Mouse (Mus musculus): ENCODE results near the gene Olfr995. TPM values are rescaled to one million over a fixed set of nuclear protein-coding genes. Genes with fewer than 3 reads are reported as not detected.

Gene Olfr995
- polyA plus RNA-seq (2015; fragmentation: Nextera tagmentation; extraction: Ambion mirVana): not detected in 2 replicates

DNA sequence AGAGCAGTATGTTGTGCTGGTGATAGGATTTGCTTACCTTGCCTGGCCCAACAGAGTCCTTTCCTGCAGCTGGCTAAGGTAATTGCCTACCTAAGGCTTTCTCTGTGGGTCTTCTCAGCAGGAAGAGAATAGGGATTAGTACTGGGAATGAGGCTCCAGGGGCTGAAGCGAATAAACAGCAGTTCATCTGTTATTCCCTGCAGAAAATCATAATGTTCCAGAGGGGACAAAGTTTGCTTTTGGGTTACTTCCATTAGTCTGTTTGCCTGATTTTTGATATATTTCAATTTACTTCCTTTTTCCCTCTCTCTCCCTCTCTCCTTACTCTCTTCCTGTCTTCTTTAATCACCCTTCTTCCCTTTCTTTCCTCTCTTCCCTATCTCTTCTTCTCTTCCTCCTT lies at the start of gene Olfr995:
TSS of gene Olfr995 (minus strand) at position 101 of the 400 bp plus-strand sequence.
- Histone ChIP-seq H3K4me3 (ENCODE audit: low read depth, low read length) (no peak within 1 kb of the TSS), H3K9me3 (ENCODE audit: low read length) (no peaks in the 10 kb centered on the region), H3K27me3 (ENCODE audit: insufficient read depth, low read length) (no peaks in the 10 kb centered on the region), H3K36me3 (replicated peaks; ENCODE audit: insufficient read depth, low read length) (no peaks in the 10 kb centered on the region), H3K4me2 (ENCODE audit: low read depth, low read length) (no peak within 1 kb of the TSS), H3K9ac (replicated peaks) (no peak within 1 kb of the TSS), H3K27ac (ENCODE audit: low read depth) (no peak within 1 kb of the TSS), H3K4me1 (ENCODE audit: insufficient read depth) (no peaks in the 10 kb centered on the region)
- TF ChIP-seq EP300 (IDR thresholded peaks at IDR 0.05; ENCODE audit: low read depth) (no peak), CTCF (IDR thresholded peaks at IDR 0.05; ENCODE audit: low read depth) (no peak)
- WGBS (ENCODE audit: insufficient replicate concordance): 19% methylated on average over 1 of the region's 1 CpGs
- no peak for DNase-seq
- no peak for ATAC-seq

DNA sequence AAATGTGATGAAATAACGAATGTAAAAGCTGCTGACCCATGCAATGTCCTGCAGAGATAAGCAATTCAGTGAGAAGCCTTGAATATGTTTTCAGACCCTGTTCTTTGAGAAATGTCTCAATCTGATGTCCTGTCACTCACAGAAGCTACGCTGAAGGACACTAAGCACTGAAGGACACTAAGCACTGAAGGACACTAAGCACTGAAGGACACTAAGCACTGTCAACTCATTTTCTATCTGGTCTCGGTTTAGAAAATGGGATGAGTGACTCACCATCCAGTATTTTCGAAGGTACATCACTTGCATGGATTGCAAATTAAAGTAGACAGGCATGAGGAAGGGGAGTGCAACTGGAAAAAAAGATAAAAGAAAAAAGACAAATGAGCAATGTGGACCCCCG lies 47.0 kb upstream of the Olfr995 start:
- no peak overlapping the region for H3K4me3 ChIP-seq (ENCODE audit: low read depth, low read length)
- 66% methylated on average over 5 of the region's 5 CpGs for WGBS (ENCODE audit: insufficient replicate concordance)
- no peak for ATAC-seq
- no peak for TF ChIP-seq EP300 (IDR thresholded peaks at IDR 0.05; ENCODE audit: low read depth)
- no peak for TF ChIP-seq CTCF (IDR thresholded peaks at IDR 0.05; ENCODE audit: low read depth)
- no peak for DNase-seq
- H3K27ac ChIP-seq (ENCODE audit: low read depth): no peak overlapping the region
- no peak overlapping the region for H3K4me2 ChIP-seq (ENCODE audit: low read depth, low read length)
- no peaks in the 10 kb centered on the region for H3K36me3 ChIP-seq (replicated peaks; ENCODE audit: insufficient read depth, low read length)
- H3K9me3 ChIP-seq (ENCODE audit: low read length): no peaks in the 10 kb centered on the region
- no peaks in the 10 kb centered on the region for H3K4me1 ChIP-seq (ENCODE audit: insufficient read depth)
- no peak overlapping the region for H3K9ac ChIP-seq (replicated peaks)
- no peaks in the 10 kb centered on the region for H3K27me3 ChIP-seq (ENCODE audit: insufficient read depth, low read length)

DNA sequence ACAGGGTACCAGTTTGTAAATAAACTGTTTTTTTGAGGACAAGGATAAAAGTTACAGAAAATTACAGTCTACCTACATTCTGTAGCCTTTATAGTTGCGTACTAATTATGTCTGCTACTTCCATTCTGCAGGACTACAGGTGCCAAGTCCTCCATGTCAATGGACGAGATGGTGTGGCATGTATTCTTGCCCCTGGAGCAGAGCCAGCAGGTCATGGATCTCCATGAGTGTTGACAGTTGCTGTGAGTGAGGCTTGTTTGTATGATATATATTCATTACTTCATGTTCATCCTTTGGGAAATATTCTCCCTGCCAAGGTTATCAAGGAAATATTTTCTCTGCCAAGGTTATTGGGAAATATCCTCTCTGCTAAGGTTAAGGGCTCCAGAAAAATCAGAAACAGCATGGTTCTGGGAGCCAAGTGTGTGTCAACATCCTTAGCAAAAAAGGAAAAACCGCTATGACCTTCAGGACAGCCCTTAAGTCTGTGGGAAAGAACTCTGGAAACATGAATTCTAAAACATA lies 23.4 kb upstream of the Olfr995 start:
- TF ChIP-seq CTCF (IDR thresholded peaks at IDR 0.05; ENCODE audit: low read depth) (no peak), EP300 (IDR thresholded peaks at IDR 0.05; ENCODE audit: low read depth) (no peak)
- no peak for ATAC-seq
- no peaks in the 10 kb centered on the region for H3K27me3 ChIP-seq (ENCODE audit: insufficient read depth, low read length)
- WGBS (ENCODE audit: insufficient replicate concordance): 64% methylated on average over 3 of the region's 3 CpGs
- no peak for DNase-seq
- no peaks in the 10 kb centered on the region for H3K9me3 ChIP-seq (ENCODE audit: low read length)
- H3K27ac ChIP-seq (ENCODE audit: low read depth): no peak overlapping the region
- H3K4me2 ChIP-seq (ENCODE audit: low read depth, low read length): no peak overlapping the region
- no peak overlapping the region for H3K4me3 ChIP-seq (ENCODE audit: low read depth, low read length)
- H3K4me1 ChIP-seq (ENCODE audit: insufficient read depth): no peaks in the 10 kb centered on the region
- H3K9ac ChIP-seq (replicated peaks): no peak overlapping the region
- no peaks in the 10 kb centered on the region for H3K36me3 ChIP-seq (replicated peaks; ENCODE audit: insufficient read depth, low read length)

DNA sequence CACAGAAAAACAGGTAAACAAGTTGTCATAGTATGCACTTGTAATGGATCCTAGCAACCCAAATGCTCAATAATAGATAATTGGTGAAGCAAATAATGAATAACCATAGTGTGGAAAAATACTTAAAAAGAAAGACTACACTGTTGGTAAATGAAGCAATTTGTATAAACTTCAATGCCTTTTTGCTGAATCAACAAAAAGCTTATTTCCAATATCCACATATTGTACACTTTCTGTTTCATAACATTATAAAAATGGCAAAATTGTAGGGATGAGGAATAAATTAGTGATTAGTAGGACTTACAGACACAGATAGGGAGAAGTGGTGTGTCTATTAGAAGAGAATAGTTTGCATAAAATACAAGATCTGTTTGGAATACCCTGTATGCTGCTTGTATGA lies 893 bp downstream of the Olfr995 start:
- H3K9ac ChIP-seq (replicated peaks): no peak overlapping the region
- H3K4me1 ChIP-seq (ENCODE audit: insufficient read depth): no peaks in the 10 kb centered on the region
- no peak overlapping the region for H3K27ac ChIP-seq (ENCODE audit: low read depth)
- no peak overlapping the region for H3K4me3 ChIP-seq (ENCODE audit: low read depth, low read length)
- ATAC-seq (no peak), DNase-seq (no peak)
- no peaks in the 10 kb centered on the region for H3K9me3 ChIP-seq (ENCODE audit: low read length)
- no peak overlapping the region for H3K4me2 ChIP-seq (ENCODE audit: low read depth, low read length)
- H3K27me3 ChIP-seq (ENCODE audit: insufficient read depth, low read length): no peaks in the 10 kb centered on the region
- TF ChIP-seq EP300 (IDR thresholded peaks at IDR 0.05; ENCODE audit: low read depth) (no peak), CTCF (IDR thresholded peaks at IDR 0.05; ENCODE audit: low read depth) (no peak)
- H3K36me3 ChIP-seq (replicated peaks; ENCODE audit: insufficient read depth, low read length): no peaks in the 10 kb centered on the region

DNA sequence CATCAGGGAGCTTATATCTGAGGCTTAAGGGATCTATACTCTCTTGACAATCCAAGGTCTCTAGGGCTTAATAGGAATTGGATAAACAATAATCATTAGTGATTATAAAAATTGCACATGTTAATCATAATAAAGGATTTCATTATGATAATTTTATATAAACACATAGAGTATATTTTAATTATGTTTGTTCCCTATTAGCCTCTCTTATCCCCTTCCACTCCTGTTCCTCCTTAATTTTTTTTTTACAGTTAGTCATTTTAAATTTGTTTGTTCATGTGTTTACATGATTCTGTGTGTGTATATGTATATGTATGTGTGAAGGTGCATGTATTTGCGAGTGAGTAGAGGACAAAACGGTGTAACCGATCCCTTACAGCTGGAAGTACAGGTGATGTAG lies 7.1 kb downstream of the Olfr995 start, which contains the start of gene Olfr994:
TSS of gene Olfr994 (minus strand) at position 101 of the 400 bp plus-strand sequence.
- Histone ChIP-seq H3K9ac (replicated peaks) (no peak within 1 kb of the TSS), H3K9me3 (ENCODE audit: low read length) (no peaks in the 10 kb centered on the region), H3K27me3 (ENCODE audit: insufficient read depth, low read length) (no peaks in the 10 kb centered on the region), H3K4me2 (ENCODE audit: low read depth, low read length) (no peak within 1 kb of the TSS), H3K36me3 (replicated peaks; ENCODE audit: insufficient read depth, low read length) (no peaks in the 10 kb centered on the region), H3K4me1 (ENCODE audit: insufficient read depth) (no peaks in the 10 kb centered on the region), H3K27ac (ENCODE audit: low read depth) (no peak within 1 kb of the TSS), H3K4me3 (ENCODE audit: low read depth, low read length) (no peak within 1 kb of the TSS)
- ATAC-seq (no peak), DNase-seq (no peak)
- TF ChIP-seq CTCF (IDR thresholded peaks at IDR 0.05; ENCODE audit: low read depth) (no peak), EP300 (IDR thresholded peaks at IDR 0.05; ENCODE audit: low read depth) (no peak)
- 79% methylated on average over 3 of the region's 3 CpGs for WGBS (ENCODE audit: insufficient replicate concordance)

DNA sequence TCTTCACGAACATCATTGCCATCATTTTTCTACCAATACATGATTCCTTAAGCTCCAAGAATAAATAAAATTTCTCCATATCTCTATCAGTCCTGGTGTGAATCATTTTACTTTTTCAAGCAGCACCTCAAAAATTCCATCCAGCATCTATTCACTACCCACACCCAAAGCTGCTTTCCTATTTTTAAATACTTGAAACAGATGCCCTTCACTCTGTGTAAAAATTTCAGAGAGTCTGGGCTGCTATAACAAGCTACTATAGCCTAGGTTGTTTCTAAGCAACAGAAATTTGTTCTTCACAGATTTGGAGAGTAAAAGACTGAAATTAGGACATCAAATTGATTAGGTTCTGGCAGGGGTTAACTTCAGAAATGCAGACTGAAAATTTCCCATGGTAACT lies 17.5 kb downstream of the Olfr995 start:
- no peaks in the 10 kb centered on the region for H3K36me3 ChIP-seq (replicated peaks; ENCODE audit: insufficient read depth, low read length)
- H3K27me3 ChIP-seq (ENCODE audit: insufficient read depth, low read length): no peaks in the 10 kb centered on the region
- TF ChIP-seq EP300 (IDR thresholded peaks at IDR 0.05; ENCODE audit: low read depth) (no peak), CTCF (IDR thresholded peaks at IDR 0.05; ENCODE audit: low read depth) (no peak)
- no peaks in the 10 kb centered on the region for H3K4me1 ChIP-seq (ENCODE audit: insufficient read depth)
- 70% methylated on average over 1 of the region's 1 CpGs for WGBS (ENCODE audit: insufficient replicate concordance)
- H3K27ac ChIP-seq (ENCODE audit: low read depth): no peak overlapping the region
- no peak for DNase-seq
- no peak overlapping the region for H3K9ac ChIP-seq (replicated peaks)
- ATAC-seq: no peak
- H3K4me3 ChIP-seq (ENCODE audit: low read depth, low read length): no peak overlapping the region
- H3K4me2 ChIP-seq (ENCODE audit: low read depth, low read length): no peak overlapping the region
- no peaks in the 10 kb centered on the region for H3K9me3 ChIP-seq (ENCODE audit: low read length)

DNA sequence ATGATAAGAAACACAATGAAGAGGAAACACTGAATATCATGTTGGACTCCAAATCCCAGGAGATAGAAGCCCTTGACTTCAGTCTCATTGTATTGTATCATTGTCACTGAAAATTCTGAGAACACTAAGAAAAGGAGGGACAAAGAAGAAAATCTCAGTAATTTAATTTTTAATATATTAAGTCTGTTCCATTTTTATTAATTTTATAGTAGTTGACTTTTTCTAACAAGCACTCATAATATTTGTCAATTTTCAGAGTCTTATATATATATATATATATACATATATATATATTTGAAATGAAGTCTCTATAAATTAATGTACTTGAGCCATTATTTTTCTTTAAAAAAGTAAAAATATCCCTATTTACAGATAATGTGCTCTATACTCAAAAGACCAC lies 28.7 kb downstream of the Olfr995 start, which contains the start of gene Olfr993:
TSS of gene Olfr993 (minus strand) at position 101 of the 400 bp plus-strand sequence.
- Histone ChIP-seq H3K4me3 (ENCODE audit: low read depth, low read length) (no peak within 1 kb of the TSS), H3K27ac (ENCODE audit: low read depth) (no peak within 1 kb of the TSS), H3K9ac (replicated peaks) (no peak within 1 kb of the TSS), H3K36me3 (replicated peaks; ENCODE audit: insufficient read depth, low read length) (no peaks in the 10 kb centered on the region), H3K4me2 (ENCODE audit: low read depth, low read length) (no peak within 1 kb of the TSS), H3K27me3 (ENCODE audit: insufficient read depth, low read length) (no peaks in the 10 kb centered on the region), H3K4me1 (ENCODE audit: insufficient read depth) (no peaks in the 10 kb centered on the region), H3K9me3 (ENCODE audit: low read length) (no peaks in the 10 kb centered on the region)
- DNase-seq: no peak
- TF ChIP-seq CTCF (IDR thresholded peaks at IDR 0.05; ENCODE audit: low read depth) (no peak), EP300 (IDR thresholded peaks at IDR 0.05; ENCODE audit: low read depth) (no peak)
- no peak for ATAC-seq
